Mouse (Mus musculus): ENCODE results near the gene Ear10.
"Not testable (repeated sequence)": the region's sequence is repeated elsewhere in the genome, so short reads cannot be mapped to it uniquely, and the experiment has no call there.

The Ear10 gene

DNA sequence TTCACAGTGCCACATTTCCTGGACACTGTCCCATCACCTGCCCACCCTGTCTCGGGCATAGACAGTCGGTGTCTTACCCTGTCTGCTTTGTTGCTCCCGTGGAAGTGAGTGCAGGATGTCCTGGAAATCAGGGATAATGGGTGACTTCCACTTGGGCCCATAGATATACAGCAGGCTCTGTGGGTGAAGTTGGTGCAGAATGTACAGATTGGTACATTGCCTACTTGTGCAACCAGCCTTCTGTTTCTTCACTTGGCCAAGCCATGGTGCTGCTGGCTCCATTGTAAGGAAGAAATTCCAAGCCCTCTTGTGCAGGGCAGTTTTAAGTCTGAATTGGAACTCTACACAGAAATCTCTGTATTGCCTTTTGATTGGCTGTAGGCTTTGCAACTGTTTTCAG lies at the start of gene Ear10:
Gene Ear10 (minus strand): TSS at position 101 of the 400 bp plus-strand sequence.
- DNase-seq (ENCODE audit: low read depth in 1 of 2, low spot score in 2 of 2) = not testable (repeated sequence)

DNA sequence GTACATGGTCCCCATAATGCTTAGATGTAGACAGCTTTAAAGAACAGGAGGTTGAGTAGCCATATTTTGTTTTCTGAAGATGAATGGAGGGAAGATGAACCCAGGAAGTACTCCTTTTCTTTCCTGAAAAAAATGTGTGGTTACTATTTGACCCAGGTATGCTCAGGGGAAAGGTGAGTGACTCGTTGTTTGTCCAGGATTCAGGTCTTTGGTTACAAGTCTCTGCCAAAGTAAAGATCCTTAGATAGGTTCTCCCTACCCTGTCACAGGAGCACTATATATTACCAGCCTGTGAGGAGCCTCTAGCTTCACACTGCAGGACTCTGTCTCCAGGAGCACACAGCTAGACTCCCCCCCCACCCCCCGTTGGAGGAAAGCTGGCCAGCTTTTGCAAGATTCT lies 33.4 kb upstream of the Ear10 start, which contains the start of gene Ang5:
Gene Ang5 (plus strand): TSS at position 301 of the 400 bp plus-strand sequence.
- not testable (repeated sequence) for DNase-seq (ENCODE audit: low read depth in 1 of 2, low spot score in 2 of 2)

DNA sequence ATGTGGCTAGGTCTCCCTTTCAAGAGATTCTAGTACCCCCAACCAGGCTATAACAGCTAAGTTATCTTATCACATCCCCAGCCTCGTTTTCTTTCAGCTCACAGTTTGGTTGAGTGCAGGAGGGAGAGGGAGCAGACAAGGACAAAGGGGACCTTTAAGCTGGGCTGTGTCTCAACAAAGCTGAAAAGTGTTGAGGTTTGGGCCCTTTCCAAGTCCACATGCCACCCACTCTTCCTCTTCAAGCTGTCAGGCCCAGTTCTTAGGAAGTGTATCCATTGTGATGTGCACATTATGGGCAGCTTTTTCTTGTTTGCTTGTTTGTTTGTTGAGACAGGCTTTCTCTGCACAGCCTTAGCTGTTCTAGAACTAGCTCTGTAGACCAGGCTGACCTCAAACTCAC lies 31.7 kb upstream of the Ear10 start:
- not testable (repeated sequence) for DNase-seq (ENCODE audit: low read depth in 1 of 2, low spot score in 2 of 2)

DNA sequence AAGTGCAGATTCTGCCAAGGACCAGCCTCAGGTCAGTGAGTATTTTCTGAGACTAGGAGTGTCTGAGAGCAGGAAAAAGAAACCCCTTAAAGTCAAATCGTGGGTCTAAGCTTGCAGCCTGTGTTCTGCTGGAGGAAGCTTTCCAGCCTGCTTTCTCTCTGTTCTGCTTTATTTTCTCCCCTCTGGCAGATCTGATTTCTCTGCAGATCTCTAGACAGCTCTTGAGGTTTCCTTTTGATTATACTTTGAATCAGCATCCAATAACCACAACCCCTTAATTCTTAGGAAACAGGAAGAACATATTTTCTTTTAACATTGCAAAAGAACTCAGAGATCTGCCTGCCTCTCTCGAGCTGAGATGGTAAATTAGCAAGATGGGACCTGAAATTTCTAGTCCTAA lies 30.0 kb upstream of the Ear10 start:
- DNase-seq (ENCODE audit: low read depth in 1 of 2, low spot score in 2 of 2) = not testable (repeated sequence)

DNA sequence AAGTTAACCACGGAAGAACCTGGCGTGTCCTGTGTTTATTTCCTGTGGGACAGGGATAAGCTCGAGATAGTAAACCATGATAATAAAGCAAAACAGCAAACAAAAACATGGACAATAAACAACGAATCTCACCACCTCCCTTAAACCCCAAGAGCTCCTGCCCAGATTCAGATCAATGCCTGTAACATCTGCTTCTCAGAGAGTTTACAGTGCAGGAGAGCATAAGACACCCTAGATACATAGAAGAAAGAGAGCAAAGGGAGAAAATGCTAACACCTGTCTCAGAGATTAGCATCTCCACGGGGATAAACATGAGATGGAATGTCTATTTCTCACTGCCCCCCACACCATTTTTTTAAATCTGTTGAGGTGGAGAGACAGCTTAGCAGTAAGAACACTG lies 10.0 kb upstream of the Ear10 start:
- not testable (repeated sequence) for DNase-seq (ENCODE audit: low read depth in 1 of 2, low spot score in 2 of 2)

DNA sequence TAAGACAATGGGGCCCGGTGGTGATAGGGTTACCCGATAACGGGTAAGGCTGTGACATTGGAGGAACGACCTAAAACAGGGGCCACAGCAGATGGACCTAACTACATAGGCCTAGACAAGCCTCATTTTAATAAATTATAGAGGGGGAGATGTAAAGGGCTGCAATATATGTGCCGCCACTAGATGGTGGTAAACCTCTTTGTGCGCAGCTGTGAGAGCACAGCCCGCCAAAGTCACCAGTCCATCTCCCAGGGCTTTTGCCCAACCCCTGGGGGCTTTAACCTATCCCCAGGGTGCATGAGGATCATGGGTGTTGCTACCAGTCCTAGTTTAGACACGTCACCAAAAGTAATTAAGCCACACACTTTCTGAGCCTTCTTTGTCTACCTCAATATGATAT lies 9.6 kb upstream of the Ear10 start:
- peak in 1 of 2 experiments; percentile 1 for DNase-seq (ENCODE audit: low read depth in 1 of 2, low spot score in 2 of 2)

DNA sequence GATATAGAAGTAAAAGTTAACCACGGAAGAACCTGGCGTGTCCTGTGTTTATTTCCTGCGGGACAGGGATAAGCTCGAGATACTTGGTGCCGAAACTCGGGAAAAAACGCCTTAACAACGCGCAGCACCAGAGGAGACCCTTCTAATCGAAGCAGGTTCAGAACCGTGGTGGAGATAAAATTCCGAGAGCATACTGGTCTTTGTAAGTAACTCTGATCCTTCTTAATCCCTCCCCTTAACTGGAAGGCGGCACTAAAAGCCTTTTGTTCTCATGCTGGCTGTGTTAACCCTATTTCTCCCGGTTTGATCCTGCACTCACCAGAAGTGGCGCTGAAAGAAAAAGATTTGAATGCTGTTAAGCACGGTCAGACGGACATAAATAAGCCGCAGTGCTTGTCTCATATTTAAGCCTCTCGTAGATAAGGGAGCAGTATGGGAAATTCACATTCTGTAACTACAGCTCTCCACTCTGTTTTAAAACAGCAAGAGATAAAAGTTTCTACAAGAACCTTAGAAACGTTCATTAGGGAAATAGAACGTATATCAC lies 2.1 kb upstream of the Ear10 start:
- DNase-seq (ENCODE audit: low read depth in 1 of 2, low spot score in 2 of 2) = not testable (repeated sequence)

DNA sequence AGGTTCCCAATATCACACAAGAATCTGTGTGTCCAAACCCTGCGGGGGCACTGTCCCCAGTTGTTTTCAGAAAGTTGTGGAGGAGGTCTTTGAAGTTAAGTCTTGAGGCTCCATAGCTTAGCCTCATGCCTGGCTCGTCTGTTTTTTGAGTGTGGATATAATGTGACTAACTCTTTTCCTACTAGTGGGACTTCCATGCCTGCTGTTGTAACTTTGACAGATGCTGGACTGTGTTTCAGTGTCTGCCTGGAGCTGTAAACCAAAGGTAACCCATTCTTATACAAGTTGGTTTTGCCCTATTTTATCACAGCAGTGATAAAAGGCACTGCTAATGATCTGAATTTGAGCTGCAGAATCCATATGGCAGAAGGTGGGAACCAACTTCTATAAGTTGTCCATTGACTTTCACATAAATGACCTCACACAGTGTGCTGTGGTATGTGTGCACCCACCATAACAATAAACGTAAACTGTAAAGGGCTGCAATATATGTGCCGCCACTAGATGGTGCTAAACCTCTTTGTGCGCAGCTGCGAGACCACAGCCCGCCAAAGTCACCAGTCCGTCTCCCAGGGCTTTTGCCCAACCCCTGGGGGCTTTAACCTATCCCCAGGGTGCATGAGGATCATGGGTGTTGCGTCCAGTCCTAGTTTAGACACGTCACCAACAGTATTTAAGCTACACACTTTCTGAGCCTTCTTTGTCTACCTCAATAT lies 1.5 kb upstream of the Ear10 start, which contains the start of gene Gm8113:
Gene Gm8113 (plus strand): TSS at position 703 of the 716 bp plus-strand sequence.
- DNase-seq (ENCODE audit: low read depth in 1 of 2, low spot score in 2 of 2) = peak in 1 of 2 experiments; percentile 2

DNA sequence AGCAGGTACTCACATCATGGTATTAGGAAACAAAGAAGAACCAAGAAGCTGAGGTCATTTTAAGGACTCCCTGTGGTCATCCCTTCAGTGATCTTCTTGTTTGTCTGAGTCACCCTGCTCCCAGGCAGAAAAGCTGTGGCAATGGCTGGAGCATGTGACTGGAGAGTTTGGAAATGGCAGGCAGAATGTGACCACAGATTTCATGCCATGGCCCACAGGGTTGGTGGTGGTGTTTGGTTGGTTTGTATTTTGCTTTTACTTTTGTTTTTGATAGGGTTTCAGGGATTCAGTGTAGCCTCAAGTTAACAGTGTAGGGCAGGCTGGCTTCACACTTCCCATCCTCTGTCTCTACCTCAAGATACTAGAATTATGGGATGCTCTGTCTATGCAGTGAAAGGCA lies 5.1 kb downstream of the Ear10 start:
- DNase-seq (ENCODE audit: low read depth in 1 of 2, low spot score in 2 of 2) = not testable (repeated sequence)

DNA sequence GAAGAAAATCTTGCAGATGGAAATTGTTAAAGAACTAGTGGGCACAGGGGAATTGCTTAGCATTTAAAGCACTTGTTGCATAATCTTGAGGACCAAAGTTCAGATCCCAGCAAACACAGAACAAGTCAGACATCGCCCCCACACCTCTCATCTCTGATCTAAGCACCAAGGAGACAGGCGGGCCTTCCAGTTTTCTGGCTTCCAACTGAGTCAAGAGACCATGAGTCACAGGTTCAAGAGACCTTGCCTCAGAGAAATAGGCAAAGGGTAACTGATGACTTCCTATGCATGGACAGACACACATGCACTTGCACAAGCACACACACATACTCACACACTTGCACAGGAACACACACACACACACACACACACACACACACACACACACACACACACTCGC lies 24.8 kb downstream of the Ear10 start:
- not testable (repeated sequence) for DNase-seq (ENCODE audit: low read depth in 1 of 2, low spot score in 2 of 2)

DNA sequence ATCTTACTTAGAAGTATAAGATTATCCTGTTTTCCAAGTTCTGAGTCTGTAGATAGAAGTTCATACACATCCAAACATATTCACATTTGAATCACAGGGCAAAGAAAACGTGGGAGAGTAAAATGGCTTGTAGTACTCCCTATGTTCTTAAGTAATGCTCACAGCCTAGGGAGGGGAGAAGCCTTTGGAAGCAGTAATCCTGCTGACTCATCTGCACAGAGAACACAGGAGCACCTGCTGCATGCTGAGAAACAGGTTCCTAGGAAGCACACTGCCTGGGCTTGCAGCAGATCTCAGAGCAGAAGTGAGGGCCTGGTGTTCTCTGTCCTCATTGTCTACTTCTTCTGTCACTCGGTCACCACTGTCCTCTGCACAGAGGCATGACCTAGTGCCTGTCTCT lies 28.0 kb downstream of the Ear10 start:
- DNase-seq (ENCODE audit: low read depth in 1 of 2, low spot score in 2 of 2) = not testable (repeated sequence)

DNA sequence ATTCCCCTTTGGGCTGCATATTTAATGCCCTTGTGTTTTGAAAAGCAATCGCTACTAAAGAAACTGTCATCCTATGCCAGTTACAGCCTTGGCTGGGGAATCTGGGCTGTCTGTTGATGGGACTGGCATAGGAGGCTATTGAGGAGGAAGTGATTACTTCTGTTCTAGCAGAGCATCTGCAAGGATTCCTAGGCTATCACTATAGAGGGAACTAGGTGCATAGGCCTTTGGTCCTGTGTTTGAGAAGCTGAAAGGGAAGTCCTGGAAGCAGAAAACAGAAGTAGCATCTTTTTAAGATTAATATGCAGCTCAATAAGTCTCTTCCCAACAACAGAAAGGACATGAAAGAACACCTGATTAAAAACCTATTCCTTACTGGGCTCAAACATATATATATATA lies 32.1 kb downstream of the Ear10 start:
- DNase-seq (ENCODE audit: low read depth in 1 of 2, low spot score in 2 of 2) = not testable (repeated sequence)

DNA sequence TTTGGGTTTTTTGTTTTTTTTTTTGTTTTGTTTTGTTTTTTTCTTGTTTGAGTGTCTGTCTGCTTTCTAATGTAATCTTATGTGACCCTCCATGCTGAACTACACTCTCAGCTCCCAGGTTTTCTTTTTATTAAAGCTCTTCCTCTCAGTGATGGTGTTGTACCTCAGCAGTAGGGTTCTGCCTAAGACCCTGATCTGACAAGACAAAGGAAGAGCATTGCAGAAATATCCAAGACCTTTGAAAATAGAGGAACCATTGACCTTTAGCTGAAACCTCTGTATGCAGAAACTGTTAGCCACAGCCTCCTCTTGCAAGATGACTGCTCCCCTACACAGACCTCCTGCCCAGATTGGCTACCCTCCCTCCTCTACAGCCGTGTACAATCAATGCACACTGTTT lies 37.1 kb downstream of the Ear10 start:
- DNase-seq (ENCODE audit: low read depth in 1 of 2, low spot score in 2 of 2) = not testable (repeated sequence)

DNA sequence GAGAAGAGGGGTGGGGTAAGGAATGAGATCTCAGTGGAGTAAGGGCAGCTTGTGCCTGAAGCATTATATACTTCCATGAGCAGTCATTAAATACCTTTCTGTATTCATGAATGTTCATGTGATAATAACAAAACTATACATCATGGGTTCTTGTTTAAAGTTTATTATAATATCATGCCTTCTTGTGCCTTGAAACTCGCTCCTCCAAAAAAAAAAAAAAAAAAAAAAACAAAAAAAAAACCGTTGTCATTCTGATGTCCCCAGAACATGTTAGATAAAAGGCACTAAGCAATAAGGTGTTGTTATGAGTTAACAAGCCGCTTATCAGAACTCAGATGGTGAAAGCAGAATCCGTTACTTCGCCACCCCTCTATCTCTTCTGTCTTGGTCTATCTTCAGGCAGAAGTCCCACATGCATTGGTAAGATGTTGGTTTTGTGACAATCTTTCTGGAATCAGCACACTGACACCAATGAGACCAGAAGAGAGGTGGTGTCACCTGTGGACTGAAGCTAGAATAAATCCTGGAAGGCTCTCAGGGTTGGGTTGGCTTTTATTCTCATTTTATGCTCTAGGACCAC lies 43.3 kb downstream of the Ear10 start:
- DNase-seq (ENCODE audit: low read depth in 1 of 2, low spot score in 2 of 2) = not testable (repeated sequence)

DNA sequence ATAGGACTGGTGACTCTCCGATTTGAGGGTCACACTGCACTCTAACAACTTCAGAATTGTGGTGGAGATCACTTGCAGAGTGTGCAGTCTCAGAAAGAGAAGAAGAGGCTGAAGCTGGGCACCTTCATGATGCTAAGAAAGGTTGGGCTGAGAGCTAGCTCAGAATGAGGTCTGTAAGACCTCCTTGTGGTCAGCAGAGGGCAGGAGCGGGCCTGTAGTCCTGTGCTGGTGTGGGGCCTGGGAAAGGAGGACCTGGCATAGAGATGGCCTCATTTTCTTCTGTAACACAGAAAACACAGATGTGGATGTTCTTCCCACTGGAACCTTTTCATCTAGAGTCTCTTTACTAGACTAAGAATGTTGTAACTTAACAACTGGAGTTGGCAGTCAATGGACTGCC lies 45.6 kb downstream of the Ear10 start:
- DNase-seq (ENCODE audit: low read depth in 1 of 2, low spot score in 2 of 2) = not testable (repeated sequence)

DNA sequence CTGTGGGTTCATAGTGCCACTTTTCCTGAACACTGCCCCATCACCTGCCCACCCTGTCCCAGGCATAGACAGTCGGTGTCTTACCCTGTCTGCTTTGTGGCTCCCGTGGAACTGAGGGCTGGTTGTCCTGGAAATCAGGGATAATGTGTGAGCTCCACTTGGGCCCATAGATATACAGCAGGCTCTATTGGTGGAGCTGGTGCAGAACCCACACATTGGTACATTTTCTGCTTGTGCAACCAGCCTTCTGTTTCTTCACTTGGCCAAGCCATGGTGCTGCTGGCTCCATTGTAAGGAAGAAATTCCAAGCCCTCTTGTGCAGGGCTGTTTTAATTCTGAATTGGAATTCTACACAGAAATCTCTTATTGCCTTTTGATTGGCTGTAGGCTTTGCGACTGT lies 47.9 kb downstream of the Ear10 start, which contains the start of gene Ear1:
Gene Ear1 (minus strand): TSS at position 101 of the 400 bp plus-strand sequence.
- DNase-seq (ENCODE audit: low read depth in 1 of 2, low spot score in 2 of 2) = not testable (repeated sequence)

DNA sequence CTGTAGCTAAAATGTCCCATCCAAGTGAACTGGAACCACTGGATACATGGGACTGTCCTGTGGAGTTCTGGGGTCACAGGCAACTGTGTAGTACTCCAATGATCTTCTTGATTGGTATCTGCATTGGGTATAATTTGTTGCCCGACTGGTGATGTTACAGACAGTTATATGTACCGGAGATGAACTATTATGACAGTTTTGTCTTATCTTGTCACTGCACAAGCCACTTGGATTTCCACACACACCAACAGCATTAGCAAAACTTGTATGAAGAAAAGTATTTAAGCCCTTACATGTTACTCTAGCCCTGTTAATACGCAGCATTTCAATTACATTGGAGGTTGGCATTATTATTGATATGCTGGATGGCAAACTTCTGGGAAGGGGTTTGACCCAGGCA lies 48.5 kb downstream of the Ear10 start:
- DNase-seq (ENCODE audit: low read depth in 1 of 2, low spot score in 2 of 2) = not testable (repeated sequence)

Measured in monocyte, adult 2 months (primary cell).